Mouse (Mus musculus) lung, adult 10 weeks (tissue): ENCODE measurements around the gene Prpf6. TPM values are rescaled to one million over a fixed set of nuclear protein-coding genes. Genes with fewer than 3 reads are reported as not detected.

ENCODE experiments used
- polyA plus RNA-seq: library from polyadenylated mRNA; stranded (reverse); fragments of 350-450 nt; fragmentation: Illumina TruSeq; extraction: RNeasy Lipid Tissue Mini Kit (QIAGEN cat#74804); gene quantifications from one replicate; pipeline ENCODE4 v1.2.3, GENCODE M21; 2014; ENCODE audit warnings: low read depth, low replicate concordance; ENCODE audit not compliant: insufficient read depth

Prpf6 gene
- polyA plus RNA-seq: 23.2 TPM

GRCm38 (mm10) chr2:181591528-181592085 lies at the start of gene Prpf6:
Gene Prpf6 (plus strand): TSS chr2:181591868.

DNA sequence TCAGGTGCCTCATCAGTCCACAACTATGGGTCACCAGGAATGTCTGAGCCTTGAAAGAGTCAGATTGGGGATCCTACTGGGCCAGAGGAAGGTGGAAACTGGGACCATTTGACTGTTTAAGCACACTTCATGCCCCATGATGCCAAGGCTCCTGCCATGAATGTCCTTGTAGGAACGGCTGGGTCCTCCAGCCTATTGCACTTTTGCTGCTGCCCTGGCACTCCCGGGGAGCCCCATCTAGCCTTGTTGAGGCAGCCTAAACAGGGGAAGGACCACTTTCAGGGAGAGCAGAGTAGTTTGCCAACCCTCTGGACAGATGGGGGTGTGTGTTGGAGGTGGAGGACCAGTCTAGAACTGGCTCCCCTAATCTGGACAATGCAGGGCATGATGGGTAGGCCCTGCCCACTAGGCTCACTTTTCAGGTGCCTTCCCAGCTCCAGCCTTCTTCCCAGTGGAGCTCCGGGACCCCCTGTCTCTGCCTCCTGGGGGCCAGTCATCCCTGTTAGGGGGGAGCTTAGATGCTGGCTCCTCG lies 7.2 kb upstream of the Prpf6 start, which contains the start of gene Uckl1:
Gene Uckl1 (minus strand): TSS at position 482 of the 532 bp plus-strand sequence.

GRCm38 (mm10) chr2:181592231-181593041 lies 768 bp downstream of the Prpf6 start, which contains the start of gene Zfp512b:
Gene Zfp512b (minus strand): TSS chr2:181592803.

GRCm38 (mm10) chr2:181598454-181599351 lies 7.0 kb downstream of the Prpf6 start, which contains the start of gene Samd10:
Gene Samd10 (minus strand): TSS chr2:181599212.

DNA sequence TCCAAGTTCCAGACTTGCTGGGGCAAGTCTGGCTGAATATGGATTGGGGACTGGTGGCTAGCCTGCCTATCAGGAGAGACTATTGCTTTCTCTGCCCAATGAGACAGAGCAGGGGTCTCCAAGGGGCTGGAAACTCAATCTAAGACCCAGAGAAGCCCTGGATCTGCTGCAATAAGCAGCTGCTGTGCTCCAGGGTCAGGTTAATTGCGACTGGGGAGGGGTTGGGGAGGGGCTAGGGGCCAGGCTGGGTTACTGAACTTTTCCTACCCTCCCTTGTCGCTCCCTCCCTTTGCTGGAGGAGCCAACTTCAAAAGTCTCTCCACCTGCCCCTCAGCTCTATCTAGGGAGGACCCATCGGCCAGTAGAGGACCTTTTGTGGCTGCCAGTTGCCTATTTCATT lies 65.1 kb downstream of the Prpf6 start, which contains the start of gene Gm29797:
Gene Gm29797 (plus strand): TSS at position 301 of the 400 bp plus-strand sequence.

GRCm38 (mm10) chr2:181671326-181671725 lies 79.7 kb downstream of the Prpf6 start, which contains the start of gene Sox18:
Gene Sox18 (minus strand): TSS chr2:181671640.

DNA sequence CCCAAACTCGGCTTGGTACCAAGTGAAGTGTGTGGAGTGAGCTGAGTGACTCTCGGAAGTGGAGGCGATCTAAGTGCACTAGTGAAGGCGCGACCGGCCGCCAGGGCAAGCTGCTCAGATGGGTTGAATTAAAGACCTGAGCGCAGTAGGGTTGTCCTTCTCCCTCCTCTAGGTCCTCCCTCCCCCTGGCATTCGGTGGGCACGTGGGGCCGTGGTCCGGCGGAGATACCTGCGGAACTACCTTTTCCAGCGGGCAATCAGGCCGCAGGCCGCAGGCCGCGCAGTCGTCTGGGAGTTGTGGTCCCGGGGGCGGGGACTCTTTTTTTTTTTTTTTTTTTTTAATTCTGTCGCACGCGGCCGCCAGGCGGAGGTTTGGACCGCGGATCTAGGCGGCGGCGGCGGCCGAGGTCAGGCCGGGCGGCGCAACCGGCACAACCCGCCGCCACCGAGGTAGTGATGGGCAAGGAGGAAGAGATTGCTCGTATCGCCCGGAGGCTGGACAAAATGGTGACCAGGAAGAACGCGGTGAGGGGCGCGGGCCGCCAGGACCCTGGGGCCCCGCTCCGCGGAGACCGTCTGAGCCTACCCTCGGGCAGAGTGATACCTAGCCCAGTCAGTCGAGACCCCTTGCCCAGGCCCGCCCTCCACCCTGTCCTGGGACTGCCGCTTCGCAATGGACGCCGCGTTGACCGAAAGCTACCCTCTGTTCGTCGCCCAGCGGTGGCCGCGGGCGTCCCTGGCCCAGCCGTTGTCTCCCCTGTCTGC lies 88.5 kb downstream of the Prpf6 start, which contains the start of gene Tcea2:
Gene Tcea2 (plus strand): TSS at position 360 of the 765 bp plus-strand sequence.

DNA sequence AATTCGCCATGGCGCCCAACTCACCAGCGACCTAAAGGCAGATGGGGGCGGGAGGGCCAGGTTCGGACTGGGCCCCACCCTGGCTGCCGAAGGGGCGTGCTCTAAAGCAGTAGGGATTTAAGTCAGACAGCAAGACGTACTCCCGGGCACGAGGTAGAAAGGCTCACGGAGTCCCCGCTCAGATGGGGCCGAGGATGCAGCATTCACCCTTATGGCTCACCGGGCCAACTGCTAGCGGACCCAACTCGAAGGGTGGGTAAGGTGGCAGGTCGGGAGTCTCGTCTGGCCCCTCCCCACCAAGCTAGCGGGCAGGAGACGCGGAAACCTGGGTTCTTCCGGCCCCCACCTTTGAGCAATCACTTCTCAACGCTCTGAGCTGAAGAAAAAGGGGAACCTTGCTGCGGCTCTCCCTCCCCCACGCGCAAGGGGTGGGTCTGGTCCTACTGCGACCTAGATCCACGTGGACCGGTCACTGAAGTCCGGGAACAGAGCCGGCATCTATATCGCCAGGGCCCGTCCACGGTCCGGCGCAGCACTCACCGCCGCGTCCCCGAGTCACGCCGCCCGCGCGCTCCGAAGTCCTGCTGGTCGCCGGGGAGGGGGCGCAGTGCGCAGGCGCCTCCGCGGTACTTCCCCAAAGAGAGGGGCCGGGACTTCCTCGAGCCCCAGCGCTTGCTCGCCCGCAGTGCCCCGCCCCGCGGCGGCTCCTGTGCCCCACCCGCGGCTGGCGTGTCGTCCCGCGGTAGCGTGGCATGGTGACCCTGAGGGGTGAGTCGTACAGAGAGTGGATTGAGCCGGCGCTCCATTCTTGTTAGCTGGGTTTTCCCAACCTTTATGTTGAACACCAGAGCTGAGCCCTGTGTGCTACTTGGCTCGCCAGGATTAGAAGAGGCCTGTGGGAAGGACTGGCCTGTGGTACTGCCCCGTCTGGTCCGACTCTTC lies 101.9 kb downstream of the Prpf6 start, which contains the start of gene Rgs19:
Gene Rgs19 (minus strand): TSS at position 639 of the 942 bp plus-strand sequence.

GRCm38 (mm10) chr2:181698241-181698640 lies 106.6 kb downstream of the Prpf6 start, which contains the start of gene Lkaaear1:
Gene Lkaaear1 (minus strand): TSS chr2:181698442.

Other genes with a start within 250 kb of the Prpf6 start
- gene Zgpat, start 226.9 kb upstream of the Prpf6 start, polyA plus RNA-seq: 16.6 TPM
- gene Arfrp1, start 226.5 kb upstream of the Prpf6 start, polyA plus RNA-seq: 50.5 TPM
- 18.4 TPM for gene Lime1, start 211.8 kb upstream of the Prpf6 start, polyA plus RNA-seq
- gene Zbtb46, start 132.4 kb upstream of the Prpf6 start, polyA plus RNA-seq: 7.0 TPM
- gene Abhd16b, start 98.7 kb upstream of the Prpf6 start, polyA plus RNA-seq: not detected
- gene Tpd52l2, start 94.7 kb upstream of the Prpf6 start, polyA plus RNA-seq: 87.0 TPM
- gene Dnajc5, start 71.4 kb upstream of the Prpf6 start, polyA plus RNA-seq: 21.3 TPM
- 36.1 TPM for gene Uckl1, start 7.0 kb upstream of the Prpf6 start, polyA plus RNA-seq
- gene Zfp512b, start 935 bp downstream of the Prpf6 start, polyA plus RNA-seq: 5.6 TPM
- 7.1 TPM for gene Samd10, start 7.3 kb downstream of the Prpf6 start, polyA plus RNA-seq
- not detected for gene Gm29797, start 65.2 kb downstream of the Prpf6 start, polyA plus RNA-seq
- gene Sox18, start 79.8 kb downstream of the Prpf6 start, polyA plus RNA-seq: 89.4 TPM
- gene Tcea2, start 88.4 kb downstream of the Prpf6 start, polyA plus RNA-seq: 8.7 TPM
- gene Rgs19, start 102.1 kb downstream of the Prpf6 start, polyA plus RNA-seq: 29.7 TPM
- not detected for gene Lkaaear1, start 106.6 kb downstream of the Prpf6 start, polyA plus RNA-seq
- gene Oprl1, start 123.1 kb downstream of the Prpf6 start, polyA plus RNA-seq: not detected
- gene Myt1, start 171.5 kb downstream of the Prpf6 start, polyA plus RNA-seq: not detected
- 22.3 TPM for gene Pcmtd2, start 246.0 kb downstream of the Prpf6 start, polyA plus RNA-seq